Mouse (Mus musculus): ENCODE measurements around the gene Rtkn2. TPM values are rescaled to one million over a fixed set of nuclear protein-coding genes. Genes with fewer than 3 reads are reported as not detected.

The Rtkn2 gene
- total and polyA plus RNA-seq, 2 experiments from 2014 or later = 0.27 to 2.2 TPM

DNA sequence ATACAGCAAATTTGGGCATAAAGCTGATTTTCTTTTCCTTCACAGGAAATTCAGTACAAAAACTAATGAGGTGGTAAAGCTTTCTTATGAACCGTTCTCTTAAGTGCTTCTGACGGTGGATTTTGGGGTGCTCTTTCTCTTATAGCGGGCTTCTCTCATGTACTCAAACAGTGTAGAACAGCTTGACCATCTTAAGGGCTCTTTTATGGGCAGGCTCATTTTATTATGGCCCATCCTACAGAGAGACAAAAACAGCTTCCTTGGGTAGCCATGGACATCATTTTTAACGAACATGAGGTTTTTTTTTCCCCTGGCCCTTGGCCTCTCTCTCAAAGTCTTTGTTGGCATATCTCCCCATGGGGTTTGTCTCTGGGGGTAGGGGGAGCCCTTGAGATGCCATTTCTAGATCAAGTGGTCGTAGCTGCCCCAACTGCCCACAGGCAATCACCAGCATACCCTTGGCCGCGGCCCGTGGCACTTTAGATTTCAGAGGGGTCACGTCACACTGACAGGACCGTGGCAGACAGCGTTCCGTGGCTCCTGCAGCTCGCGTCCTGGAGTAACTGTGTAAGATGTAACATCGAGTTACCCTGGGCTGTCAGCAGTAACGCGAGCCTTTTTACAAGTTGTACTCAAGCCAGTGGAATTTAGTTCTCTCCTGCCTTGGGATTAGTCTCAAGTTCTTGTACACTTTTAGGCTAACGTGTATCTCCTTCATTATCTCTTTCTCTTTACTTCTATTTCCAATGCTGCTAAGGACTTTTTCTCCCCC, 24.5 kb downstream of the Rtkn2 start:
- WGBS = 59% methylated on average over 18 of the region's 18 CpGs
- no peaks in the 10 kb centered on the region for H3K36me3 ChIP-seq (replicated peaks; ENCODE audit: control insufficient read depth, insufficient read depth, low read length)
- no peak overlapping the region for H3K4me3 ChIP-seq (ENCODE audit: low read depth, low read length)
- no peaks in the 10 kb centered on the region for H3K9me3 ChIP-seq (replicated peaks; ENCODE audit: control insufficient read depth, low read length)
- peaks cover 9% of the 10 kb centered on the region for H3K4me1 ChIP-seq (ENCODE audit: control insufficient read depth, insufficient read depth)
- peak overlapping the region; percentile 34; the same call in 1 of the 2 replicates for H3K27ac ChIP-seq (ENCODE audit: low read depth)
- H3K27me3 ChIP-seq (ENCODE audit: control insufficient read depth, insufficient read depth, low read length) = no peaks in the 10 kb centered on the region
- H3K4me2 ChIP-seq (ENCODE audit: low read depth, low read length) = peak overlapping the region; percentile 36
- TF ChIP-seq EP300 (IDR thresholded peaks at IDR 0.05; ENCODE audit: low read depth) (no peak), CTCF (IDR thresholded peaks at IDR 0.05; ENCODE audit: low read depth) (no peak)
- ATAC-seq (ENCODE audit: insufficient read depth, low read depth) (peak; percentile 38; the same call in 1 of the 2 replicates), DNase-seq (ENCODE audit: low spot score) (peak; percentile 11)
- H3K9ac ChIP-seq (replicated peaks; ENCODE audit: low read depth, low read length) = no peak overlapping the region

DNA sequence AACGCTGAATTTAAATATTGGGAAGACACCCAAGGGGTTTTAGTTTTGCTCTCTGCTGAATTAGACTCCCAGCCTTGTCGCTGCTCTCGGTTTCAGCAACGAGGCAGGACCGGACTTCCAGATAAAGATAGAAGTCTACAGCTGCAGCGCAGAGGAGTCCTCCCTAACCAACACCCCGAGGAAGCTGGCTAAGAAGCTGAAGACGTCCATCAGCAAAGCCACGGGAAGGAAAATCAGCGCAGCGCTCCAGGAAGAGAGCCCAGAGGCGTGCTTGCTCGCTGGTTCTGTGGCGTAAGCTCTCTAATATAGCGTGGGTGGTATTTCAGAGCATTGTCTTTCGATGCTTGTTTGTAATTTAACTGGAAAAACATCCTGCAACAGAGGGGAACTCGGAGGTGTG, 26.0 kb downstream of the Rtkn2 start:
- no peaks in the 10 kb centered on the region for H3K36me3 ChIP-seq (replicated peaks; ENCODE audit: control insufficient read depth, insufficient read depth, low read length)
- peaks cover 12% of the 10 kb centered on the region for H3K4me1 ChIP-seq (ENCODE audit: control insufficient read depth, insufficient read depth)
- 53% methylated on average over 17 of the region's 17 CpGs for WGBS
- DNase-seq (ENCODE audit: low spot score) (no peak), ATAC-seq (ENCODE audit: insufficient read depth, low read depth) (no peak)
- no peak overlapping the region for H3K9ac ChIP-seq (replicated peaks; ENCODE audit: low read depth, low read length)
- no peak overlapping the region for H3K4me3 ChIP-seq (ENCODE audit: low read depth, low read length)
- TF ChIP-seq EP300 (IDR thresholded peaks at IDR 0.05; ENCODE audit: low read depth) (no peak), CTCF (IDR thresholded peaks at IDR 0.05; ENCODE audit: low read depth) (no peak)
- H3K27ac ChIP-seq (ENCODE audit: low read depth) = 0 out of 2 replicates have a peak overlapping the region, but pooled peaks have one; percentile 40
- H3K9me3 ChIP-seq (replicated peaks; ENCODE audit: control insufficient read depth, low read length) = no peaks in the 10 kb centered on the region
- no peaks in the 10 kb centered on the region for H3K27me3 ChIP-seq (ENCODE audit: control insufficient read depth, insufficient read depth, low read length)
- peak overlapping the region; percentile 17; the same call in 1 of the 2 replicates for H3K4me2 ChIP-seq (ENCODE audit: low read depth, low read length)

DNA sequence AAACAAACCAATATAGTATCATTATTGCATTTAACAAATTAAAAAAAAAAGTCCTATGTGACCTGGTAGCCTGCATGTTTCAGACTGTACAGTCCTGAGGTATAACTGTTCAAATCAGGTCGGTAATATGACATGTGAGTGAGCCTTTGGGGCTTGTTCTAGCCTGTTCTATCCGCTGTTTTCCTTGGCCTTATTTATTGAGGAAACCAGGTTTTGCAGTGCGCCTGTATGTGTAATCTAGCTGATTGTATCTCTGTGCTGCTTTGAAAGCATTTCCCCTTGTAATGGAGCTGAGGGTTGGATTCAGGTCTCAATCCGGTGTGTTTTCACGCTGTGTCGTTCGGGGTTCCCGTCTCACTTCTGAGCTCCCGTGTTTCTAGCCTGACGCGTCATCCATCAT, 27.1 kb downstream of the Rtkn2 start:
- no peak overlapping the region for H3K27ac ChIP-seq (ENCODE audit: low read depth)
- WGBS = 81% methylated on average over 11 of the region's 11 CpGs
- ATAC-seq (ENCODE audit: insufficient read depth, low read depth) = no peak

DNA sequence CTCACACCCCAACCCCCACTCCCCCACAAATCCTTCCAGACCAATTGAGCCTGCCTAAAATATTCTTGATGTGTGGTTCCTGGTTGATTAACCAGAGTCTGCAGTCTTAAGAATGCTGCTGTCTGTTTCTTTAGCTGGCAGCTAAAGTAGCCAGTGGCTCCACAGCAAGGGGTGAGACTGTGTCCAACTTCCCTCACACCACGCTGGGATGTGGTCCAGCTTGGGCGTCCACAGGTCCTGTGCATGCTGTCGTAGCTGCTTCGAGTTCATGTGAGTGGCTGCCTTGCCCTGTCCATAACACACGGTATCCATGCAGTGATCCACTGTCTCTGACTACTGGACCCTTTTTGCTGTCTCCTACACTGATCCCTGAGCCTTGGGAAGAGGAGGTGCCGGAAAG, 27.7 kb downstream of the Rtkn2 start:
- H3K4me3 ChIP-seq (ENCODE audit: low read depth, low read length) = no peak overlapping the region
- no peak overlapping the region for H3K4me2 ChIP-seq (ENCODE audit: low read depth, low read length)
- ATAC-seq (ENCODE audit: insufficient read depth, low read depth) = no peak
- DNase-seq (ENCODE audit: low spot score) = no peak
- H3K9me3 ChIP-seq (replicated peaks; ENCODE audit: control insufficient read depth, low read length) = no peaks in the 10 kb centered on the region
- 86% methylated on average over 6 of the region's 6 CpGs for WGBS
- peaks cover 12% of the 10 kb centered on the region for H3K4me1 ChIP-seq (ENCODE audit: control insufficient read depth, insufficient read depth)
- H3K27ac ChIP-seq (ENCODE audit: low read depth) = peak overlapping the region; percentile 52
- TF ChIP-seq CTCF (IDR thresholded peaks at IDR 0.05; ENCODE audit: low read depth) (no peak), EP300 (IDR thresholded peaks at IDR 0.05; ENCODE audit: low read depth) (no peak)
- H3K36me3 ChIP-seq (replicated peaks; ENCODE audit: control insufficient read depth, insufficient read depth, low read length) = 0 out of 2 replicates have a peak, but pooled peaks cover 4% of the 10 kb centered on the region
- no peak overlapping the region for H3K9ac ChIP-seq (replicated peaks; ENCODE audit: low read depth, low read length)
- H3K27me3 ChIP-seq (ENCODE audit: control insufficient read depth, insufficient read depth, low read length) = no peaks in the 10 kb centered on the region

More for the DNA sequence above, 27.1 kb downstream of the Rtkn2 start:
- H3K4me3 ChIP-seq (ENCODE audit: low read depth, low read length) = no peak overlapping the region
- TF ChIP-seq CTCF (IDR thresholded peaks at IDR 0.05; ENCODE audit: low read depth) (no peak), EP300 (IDR thresholded peaks at IDR 0.05; ENCODE audit: low read depth) (no peak)
- no peaks in the 10 kb centered on the region for H3K36me3 ChIP-seq (replicated peaks; ENCODE audit: control insufficient read depth, insufficient read depth, low read length)
- no peak overlapping the region for H3K4me2 ChIP-seq (ENCODE audit: low read depth, low read length)
- H3K9ac ChIP-seq (replicated peaks; ENCODE audit: low read depth, low read length) = no peak overlapping the region
- H3K4me1 ChIP-seq (ENCODE audit: control insufficient read depth, insufficient read depth) = peaks cover 12% of the 10 kb centered on the region
- no peaks in the 10 kb centered on the region for H3K27me3 ChIP-seq (ENCODE audit: control insufficient read depth, insufficient read depth, low read length)
- no peak for DNase-seq (ENCODE audit: low spot score)
- no peaks in the 10 kb centered on the region for H3K9me3 ChIP-seq (replicated peaks; ENCODE audit: control insufficient read depth, low read length)

DNA sequence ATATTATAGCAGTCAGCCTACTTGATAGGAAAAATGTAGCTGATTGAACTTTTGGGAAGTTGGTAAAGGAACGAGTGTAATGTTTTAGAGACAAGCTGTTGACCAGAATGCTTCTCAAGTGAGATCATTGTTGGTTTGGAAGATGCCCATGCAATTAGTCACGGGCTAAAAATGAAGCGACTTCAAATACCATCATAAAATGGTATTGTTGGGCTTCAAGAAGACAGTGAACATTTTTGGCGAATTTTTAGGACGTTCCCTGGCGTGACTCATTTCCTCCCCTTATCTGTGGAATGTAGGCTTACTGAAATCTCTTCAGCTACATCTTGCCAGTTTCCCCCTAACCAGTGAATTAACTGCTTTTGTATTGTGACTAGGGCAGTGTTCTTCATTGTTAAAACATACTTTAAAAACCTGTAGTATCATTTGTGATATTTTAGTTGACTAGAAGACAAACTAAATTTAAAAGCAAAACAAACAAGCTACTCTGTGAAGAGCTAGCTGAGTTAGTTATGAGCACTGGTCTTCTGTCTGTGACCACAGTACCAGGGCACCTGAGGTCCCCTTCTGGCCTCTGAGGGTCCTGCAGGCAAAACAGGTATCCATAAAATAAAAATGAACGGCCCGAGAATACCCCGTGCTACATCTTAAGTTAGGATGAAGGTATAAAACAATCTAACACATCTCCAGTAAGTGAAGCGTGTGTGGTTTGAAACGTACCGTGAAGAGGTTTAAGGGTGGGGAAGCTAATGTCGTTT, 29.0 kb downstream of the Rtkn2 start:
- H3K4me2 ChIP-seq (ENCODE audit: low read depth, low read length) = no peak overlapping the region
- ATAC-seq (ENCODE audit: insufficient read depth, low read depth) = peak; percentile 72

More for the DNA sequence above, 29.0 kb downstream of the Rtkn2 start:
- H3K27me3 ChIP-seq (ENCODE audit: control insufficient read depth, insufficient read depth, low read length) = no peaks in the 10 kb centered on the region
- peaks cover 12% of the 10 kb centered on the region for H3K4me1 ChIP-seq (ENCODE audit: control insufficient read depth, insufficient read depth)
- WGBS = 37% methylated on average over 13 of the region's 13 CpGs
- H3K27ac ChIP-seq (ENCODE audit: low read depth) = peak overlapping the region; percentile 61
- H3K9ac ChIP-seq (replicated peaks; ENCODE audit: low read depth, low read length) = no peak overlapping the region
- 0 out of 2 replicates have a peak, but pooled peaks cover 6% of the 10 kb centered on the region for H3K36me3 ChIP-seq (replicated peaks; ENCODE audit: control insufficient read depth, insufficient read depth, low read length)
- H3K4me3 ChIP-seq (ENCODE audit: low read depth, low read length) = no peak overlapping the region
- no peaks in the 10 kb centered on the region for H3K9me3 ChIP-seq (replicated peaks; ENCODE audit: control insufficient read depth, low read length)
- TF ChIP-seq CTCF (IDR thresholded peaks at IDR 0.05; ENCODE audit: low read depth) (peak; percentile 19; the same call in 1 of the 2 replicates), EP300 (IDR thresholded peaks at IDR 0.05; ENCODE audit: low read depth) (no peak)
- DNase-seq (ENCODE audit: low spot score) = peak; percentile 57

Data from heart, postnatal 0 days (tissue).